Mouse (Mus musculus): ENCODE measurements around the gene Otop3. TPM values are rescaled to one million over a fixed set of nuclear protein-coding genes. Genes with fewer than 3 reads are reported as not detected.

The Otop3 gene
- 1.5 and 2.1 TPM in 2 replicates for polyA plus RNA-seq (2015; fragmentation: Nextera tagmentation; extraction: Ambion mirVana)

DNA sequence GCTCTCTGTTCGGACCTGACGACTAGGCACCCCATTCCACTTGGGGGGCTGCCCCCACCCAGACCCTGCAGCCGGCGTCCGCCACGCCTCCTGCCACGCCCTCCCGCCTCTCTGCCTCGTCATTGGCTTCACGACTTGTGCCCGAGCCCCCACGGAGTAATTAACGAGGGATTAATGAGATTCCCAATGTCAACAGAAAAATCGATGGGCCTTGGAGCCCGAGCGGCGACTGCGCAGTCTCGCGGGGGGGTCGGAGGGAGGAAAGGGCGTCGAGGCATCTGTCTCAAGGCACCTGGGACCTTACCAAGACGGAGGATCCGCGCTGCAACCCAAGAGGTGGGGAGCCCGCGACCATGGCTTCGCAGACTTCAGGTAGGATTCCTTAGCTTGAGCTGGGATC, at the start of gene Otop3:
Otop3 (plus strand) TSS at position 201 of the 400 bp plus-strand sequence.
- peaks cover 38% of the 10 kb centered on the region for H3K27me3 ChIP-seq (replicated peaks; ENCODE audit: control insufficient read depth, insufficient read depth, low read length)
- H3K4me3 ChIP-seq (ENCODE audit: low read length) = peak within 1 kb of the TSS; percentile 23; the same call in 1 of the 2 replicates
- no peaks in the 10 kb centered on the region for H3K36me3 ChIP-seq (ENCODE audit: control insufficient read depth, insufficient read depth, low read length)
- no peak within 1 kb of the TSS for H3K9ac ChIP-seq (ENCODE audit: low read depth, low read length)
- no peaks in the 10 kb centered on the region for H3K9me3 ChIP-seq (ENCODE audit: control insufficient read depth, low read length)
- 5% methylated on average over 29 of the region's 29 CpGs for WGBS
- peak within 1 kb of the TSS; percentile 43 for H3K4me2 ChIP-seq (ENCODE audit: low read depth, low read length)
- no peak within 1 kb of the TSS for H3K27ac ChIP-seq (ENCODE audit: low read length)
- no peak for ATAC-seq
- H3K4me1 ChIP-seq (ENCODE audit: control insufficient read depth, insufficient read depth, low read length) = peaks cover 11% of the 10 kb centered on the region

DNA sequence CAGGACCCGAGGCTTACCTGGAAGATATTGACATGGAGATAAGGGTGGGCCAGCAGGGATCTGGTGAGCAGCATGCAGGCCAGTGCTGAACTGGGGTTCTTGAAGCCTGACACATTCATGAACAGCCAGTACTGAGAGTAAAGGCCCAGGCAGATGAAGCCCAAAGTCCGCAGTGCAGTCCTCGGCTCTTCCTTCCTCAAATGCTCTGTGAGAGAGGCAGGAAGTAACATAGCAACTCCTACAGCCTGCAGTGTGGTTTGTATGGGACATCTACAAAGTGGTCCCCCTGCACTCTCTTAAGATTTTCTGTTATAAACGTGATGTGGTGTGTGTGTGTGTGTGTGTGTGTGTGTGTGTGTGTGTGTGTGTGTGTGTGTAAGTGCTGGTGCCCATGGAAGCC, 49.2 kb upstream of the Otop3 start:
- Histone ChIP-seq H3K4me1 (ENCODE audit: control insufficient read depth, insufficient read depth, low read length) (peaks cover 7% of the 10 kb centered on the region; the same call in 1 of the 2 replicates), H3K9me3 (ENCODE audit: control insufficient read depth, low read length) (no peaks in the 10 kb centered on the region), H3K9ac (ENCODE audit: low read depth, low read length) (no peak overlapping the region; the same call in 1 of the 2 replicates), H3K4me3 (ENCODE audit: low read length) (no peak overlapping the region), H3K27ac (ENCODE audit: low read length) (no peak overlapping the region), H3K4me2 (ENCODE audit: low read depth, low read length) (no peak overlapping the region), H3K27me3 (replicated peaks; ENCODE audit: control insufficient read depth, insufficient read depth, low read length) (no peaks in the 10 kb centered on the region), H3K36me3 (ENCODE audit: control insufficient read depth, insufficient read depth, low read length) (no peaks in the 10 kb centered on the region)
- 0 out of 2 replicates have a peak, but pooled peaks have one; percentile 40 for ATAC-seq
- 50% methylated on average over 4 of the region's 4 CpGs for WGBS

DNA sequence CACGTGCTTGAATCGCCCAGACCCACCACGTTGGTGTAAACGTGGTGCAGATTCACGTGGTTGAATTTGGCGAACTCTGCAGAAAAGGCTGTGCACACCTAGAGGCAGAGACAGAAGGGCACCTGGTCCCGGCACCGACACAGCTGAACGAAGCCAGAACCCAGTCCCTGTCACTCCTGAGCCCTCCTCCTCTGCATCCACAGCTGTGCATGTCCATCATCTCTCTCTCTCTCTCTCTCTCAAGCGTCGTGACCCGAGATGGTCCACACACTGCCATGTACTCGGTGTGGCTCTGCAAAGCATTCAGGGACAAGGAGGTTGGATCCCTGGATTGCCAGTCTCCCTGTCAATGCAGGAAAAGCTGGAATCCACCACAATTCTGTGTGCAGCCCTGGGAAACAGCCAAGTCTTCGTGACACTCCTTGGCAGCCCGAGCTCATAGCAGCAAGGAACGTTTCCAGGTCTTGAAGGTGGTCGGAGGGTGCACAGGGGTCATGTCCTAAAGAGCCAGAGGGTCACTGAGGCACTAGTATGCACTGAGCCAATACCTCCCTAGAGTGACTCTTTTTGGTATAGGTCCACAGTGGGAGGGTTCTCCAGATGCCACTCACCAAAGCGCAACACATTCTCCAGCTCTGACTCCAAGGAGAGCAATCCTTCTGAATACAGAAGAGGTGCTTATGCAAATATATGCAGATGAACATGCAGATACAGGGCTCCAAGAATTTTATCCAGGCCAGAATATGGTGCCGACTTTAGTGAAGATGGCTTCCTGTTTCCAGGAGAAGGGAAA, 48.1 kb upstream of the Otop3 start:
- WGBS = 73% methylated on average over 19 of the region's 19 CpGs
- H3K9ac ChIP-seq (ENCODE audit: low read depth, low read length) = no peak overlapping the region
- no peak for ATAC-seq
- no peaks in the 10 kb centered on the region for H3K36me3 ChIP-seq (ENCODE audit: control insufficient read depth, insufficient read depth, low read length)
- H3K4me3 ChIP-seq (ENCODE audit: low read length) = no peak overlapping the region
- no peak overlapping the region for H3K4me2 ChIP-seq (ENCODE audit: low read depth, low read length)
- H3K4me1 ChIP-seq (ENCODE audit: control insufficient read depth, insufficient read depth, low read length) = peaks cover 7% of the 10 kb centered on the region; the same call in 1 of the 2 replicates
- no peaks in the 10 kb centered on the region for H3K9me3 ChIP-seq (ENCODE audit: control insufficient read depth, low read length)
- no peak overlapping the region for H3K27ac ChIP-seq (ENCODE audit: low read length)
- no peaks in the 10 kb centered on the region for H3K27me3 ChIP-seq (replicated peaks; ENCODE audit: control insufficient read depth, insufficient read depth, low read length)

DNA sequence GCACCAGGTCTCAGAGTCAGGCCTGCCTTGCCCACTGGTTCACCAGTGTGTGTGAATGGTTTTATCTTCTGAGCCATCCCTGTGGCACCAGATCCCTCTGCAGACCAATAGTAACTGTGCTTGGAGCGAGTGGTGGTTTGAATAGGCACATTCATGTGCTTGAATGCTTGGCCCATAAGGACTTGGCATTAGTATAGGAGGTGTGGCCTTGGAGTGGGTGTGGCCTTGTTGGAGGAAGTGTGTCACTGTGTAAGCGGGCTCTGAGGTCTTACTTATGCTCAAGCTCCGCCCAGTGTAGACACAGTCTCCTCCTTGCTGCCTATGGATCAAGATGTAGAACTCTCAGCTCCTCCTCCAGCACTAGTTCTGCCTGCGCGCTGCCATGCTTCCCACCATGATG, 47.1 kb upstream of the Otop3 start:
- Histone ChIP-seq H3K9ac (ENCODE audit: low read depth, low read length) (no peak overlapping the region), H3K9me3 (ENCODE audit: control insufficient read depth, low read length) (no peaks in the 10 kb centered on the region), H3K36me3 (ENCODE audit: control insufficient read depth, insufficient read depth, low read length) (no peaks in the 10 kb centered on the region), H3K27me3 (replicated peaks; ENCODE audit: control insufficient read depth, insufficient read depth, low read length) (no peaks in the 10 kb centered on the region), H3K4me1 (ENCODE audit: control insufficient read depth, insufficient read depth, low read length) (peaks cover 11% of the 10 kb centered on the region; the same call in 1 of the 2 replicates), H3K4me2 (ENCODE audit: low read depth, low read length) (no peak overlapping the region), H3K4me3 (ENCODE audit: low read length) (no peak overlapping the region), H3K27ac (ENCODE audit: low read length) (no peak overlapping the region)
- ATAC-seq = no peak
- WGBS = 85% methylated on average over 5 of the region's 5 CpGs

DNA sequence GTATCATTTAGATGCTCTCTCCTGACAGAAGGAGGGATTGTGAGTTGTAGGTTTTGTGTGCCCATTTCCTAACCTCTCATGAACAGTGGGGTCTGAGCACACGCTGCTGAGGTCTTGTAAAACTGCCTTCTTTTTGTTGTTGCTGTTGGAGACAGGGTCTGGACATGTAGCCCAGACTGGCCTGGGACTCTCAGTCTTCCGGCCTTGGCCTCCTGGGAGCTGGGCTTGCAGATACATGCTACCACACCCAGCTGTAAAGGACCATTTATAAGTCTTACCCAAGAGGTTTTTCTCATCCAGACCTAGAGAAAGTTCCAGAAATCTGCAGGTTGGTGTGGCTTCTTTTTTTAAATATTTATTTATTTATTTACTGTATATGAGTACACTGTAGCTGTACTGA, 46.2 kb upstream of the Otop3 start:
- Histone ChIP-seq H3K9ac (ENCODE audit: low read depth, low read length) (no peak overlapping the region), H3K27me3 (replicated peaks; ENCODE audit: control insufficient read depth, insufficient read depth, low read length) (no peaks in the 10 kb centered on the region), H3K4me2 (ENCODE audit: low read depth, low read length) (no peak overlapping the region), H3K9me3 (ENCODE audit: control insufficient read depth, low read length) (no peaks in the 10 kb centered on the region), H3K36me3 (ENCODE audit: control insufficient read depth, insufficient read depth, low read length) (no peaks in the 10 kb centered on the region), H3K27ac (ENCODE audit: low read length) (no peak overlapping the region), H3K4me3 (ENCODE audit: low read length) (no peak overlapping the region), H3K4me1 (ENCODE audit: control insufficient read depth, insufficient read depth, low read length) (peaks cover 11% of the 10 kb centered on the region; the same call in 1 of the 2 replicates)
- WGBS = 76% methylated on average over 2 of the region's 2 CpGs
- ATAC-seq = no peak

DNA sequence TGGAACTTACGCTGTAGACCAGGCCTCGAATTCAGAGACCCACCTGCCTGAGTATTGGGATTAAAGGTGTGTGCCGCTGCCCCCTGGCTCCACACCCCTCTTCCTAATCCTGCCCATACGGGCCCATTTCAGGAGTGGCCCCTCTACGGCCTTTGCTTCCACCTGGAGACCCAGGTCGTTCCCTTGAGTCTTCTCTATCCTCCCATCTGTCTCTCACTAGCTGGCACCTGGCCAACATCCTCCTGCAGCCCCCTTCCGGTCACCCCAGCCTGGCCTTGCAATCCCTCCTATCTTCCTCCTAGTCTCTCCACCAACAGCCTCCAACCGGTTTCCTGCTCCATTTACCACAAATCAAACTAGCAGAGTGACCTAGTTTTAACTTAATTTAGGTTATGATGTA, 44.6 kb upstream of the Otop3 start:
- H3K9ac ChIP-seq (ENCODE audit: low read depth, low read length) = no peak overlapping the region
- no peak overlapping the region for H3K4me3 ChIP-seq (ENCODE audit: low read length)
- H3K4me1 ChIP-seq (ENCODE audit: control insufficient read depth, insufficient read depth, low read length) = peaks cover 11% of the 10 kb centered on the region; the same call in 1 of the 2 replicates
- WGBS = 74% methylated on average over 8 of the region's 8 CpGs
- no peaks in the 10 kb centered on the region for H3K27me3 ChIP-seq (replicated peaks; ENCODE audit: control insufficient read depth, insufficient read depth, low read length)
- H3K27ac ChIP-seq (ENCODE audit: low read length) = no peak overlapping the region
- ATAC-seq = no peak
- H3K4me2 ChIP-seq (ENCODE audit: low read depth, low read length) = no peak overlapping the region
- no peaks in the 10 kb centered on the region for H3K36me3 ChIP-seq (ENCODE audit: control insufficient read depth, insufficient read depth, low read length)
- no peaks in the 10 kb centered on the region for H3K9me3 ChIP-seq (ENCODE audit: control insufficient read depth, low read length)

DNA sequence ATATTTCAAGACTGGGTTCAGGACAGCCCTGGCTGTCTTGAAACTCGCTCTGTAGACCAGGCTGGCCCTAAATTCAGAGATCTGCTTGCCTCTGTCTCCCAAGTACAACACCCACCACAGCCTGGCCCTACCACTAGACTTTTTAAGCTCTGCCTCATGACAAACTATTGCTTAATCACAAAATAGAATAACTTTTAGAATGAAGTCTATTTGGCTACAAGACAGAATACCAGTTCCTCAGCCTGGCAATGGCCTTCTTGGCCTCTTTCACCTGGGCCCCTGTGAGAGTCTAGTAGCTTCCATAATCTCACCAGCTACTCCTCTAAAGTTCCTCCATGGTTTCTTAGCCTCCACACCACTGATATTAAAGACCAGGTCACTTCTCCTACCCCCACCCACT, 44.2 kb upstream of the Otop3 start:
- H3K27ac ChIP-seq (ENCODE audit: low read length) = peak overlapping the region; percentile 31; the same call in 1 of the 2 replicates
- WGBS = 84% methylated on average over 1 of the region's 1 CpGs

DNA sequence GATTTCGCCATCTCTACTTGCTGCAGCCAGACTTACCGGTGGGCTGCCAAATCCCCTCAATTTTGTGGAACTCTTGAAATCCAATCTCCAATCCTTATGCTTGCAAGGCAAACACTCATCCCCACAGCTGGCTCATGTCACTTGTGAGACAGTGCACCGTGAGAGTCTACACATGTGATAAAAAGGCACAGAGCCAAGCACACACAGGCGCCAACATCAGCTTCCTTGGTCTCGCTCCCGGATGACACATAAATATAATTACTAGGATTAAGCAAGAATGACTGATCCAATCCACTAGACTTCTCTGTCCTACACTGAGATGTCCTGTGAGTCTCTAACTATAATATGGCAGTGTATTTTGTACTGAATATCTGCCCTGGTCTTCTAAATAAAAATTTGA, 43.6 kb upstream of the Otop3 start:
- H3K27me3 ChIP-seq (replicated peaks; ENCODE audit: control insufficient read depth, insufficient read depth, low read length) = no peaks in the 10 kb centered on the region
- H3K4me1 ChIP-seq (ENCODE audit: control insufficient read depth, insufficient read depth, low read length) = peaks cover 9% of the 10 kb centered on the region; the same call in 1 of the 2 replicates
- 51% methylated on average over 6 of the region's 6 CpGs for WGBS

More for the DNA sequence above, 44.2 kb upstream of the Otop3 start:
- Histone ChIP-seq H3K4me3 (ENCODE audit: low read length) (no peak overlapping the region), H3K9ac (ENCODE audit: low read depth, low read length) (no peak overlapping the region), H3K4me2 (ENCODE audit: low read depth, low read length) (no peak overlapping the region), H3K27me3 (replicated peaks; ENCODE audit: control insufficient read depth, insufficient read depth, low read length) (no peaks in the 10 kb centered on the region), H3K36me3 (ENCODE audit: control insufficient read depth, insufficient read depth, low read length) (no peaks in the 10 kb centered on the region), H3K4me1 (ENCODE audit: control insufficient read depth, insufficient read depth, low read length) (peaks cover 9% of the 10 kb centered on the region; the same call in 1 of the 2 replicates), H3K9me3 (ENCODE audit: control insufficient read depth, low read length) (no peaks in the 10 kb centered on the region)
- ATAC-seq = no peak

DNA sequence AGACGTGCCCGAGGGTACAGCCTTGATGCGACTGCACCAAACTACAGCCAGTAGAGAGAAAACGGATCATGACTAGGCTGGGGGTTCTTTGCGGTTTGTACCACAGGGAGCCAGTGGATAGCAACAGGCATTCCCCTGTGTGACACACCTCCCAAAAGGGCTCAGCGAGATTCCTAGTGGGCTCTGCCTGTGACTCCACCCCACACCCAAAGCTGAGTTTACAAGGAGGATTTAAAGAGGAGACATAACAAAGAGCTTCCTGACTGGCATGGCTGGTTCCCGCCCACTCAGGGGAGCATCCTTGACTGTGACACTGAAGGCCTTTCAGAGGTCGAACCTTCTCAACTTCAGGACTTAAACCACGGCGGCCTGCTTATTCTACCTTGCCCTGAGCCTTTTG, 43.0 kb upstream of the Otop3 start:
- 76% methylated on average over 10 of the region's 10 CpGs for WGBS
- Histone ChIP-seq H3K9ac (ENCODE audit: low read depth, low read length) (no peak overlapping the region), H3K36me3 (ENCODE audit: control insufficient read depth, insufficient read depth, low read length) (no peaks in the 10 kb centered on the region), H3K27me3 (replicated peaks; ENCODE audit: control insufficient read depth, insufficient read depth, low read length) (no peaks in the 10 kb centered on the region), H3K4me2 (ENCODE audit: low read depth, low read length) (no peak overlapping the region), H3K9me3 (ENCODE audit: control insufficient read depth, low read length) (no peaks in the 10 kb centered on the region), H3K4me3 (ENCODE audit: low read length) (no peak overlapping the region), H3K4me1 (ENCODE audit: control insufficient read depth, insufficient read depth, low read length) (peaks cover 9% of the 10 kb centered on the region; the same call in 1 of the 2 replicates), H3K27ac (ENCODE audit: low read length) (peak overlapping the region; percentile 19; the same call in 1 of the 2 replicates)
- no peak for ATAC-seq

More for the DNA sequence above, 43.6 kb upstream of the Otop3 start:
- no peaks in the 10 kb centered on the region for H3K9me3 ChIP-seq (ENCODE audit: control insufficient read depth, low read length)
- ATAC-seq = peak; percentile 26
- H3K27ac ChIP-seq (ENCODE audit: low read length) = peak overlapping the region; percentile 31
- no peak overlapping the region for H3K4me2 ChIP-seq (ENCODE audit: low read depth, low read length)
- no peak overlapping the region for H3K4me3 ChIP-seq (ENCODE audit: low read length)
- H3K9ac ChIP-seq (ENCODE audit: low read depth, low read length) = no peak overlapping the region
- no peaks in the 10 kb centered on the region for H3K36me3 ChIP-seq (ENCODE audit: control insufficient read depth, insufficient read depth, low read length)
